Mouse (Mus musculus) myocyte (in vitro differentiated cells): ENCODE results near the gene Rest.

Experiments
- CEBPB ChIP-seq: IDR thresholded peaks from 2 replicates; pipeline ENCODE4 v1.6.1; 2011; ENCODE audit warnings: mild to moderate bottlenecking, moderate library complexity; ENCODE audit not compliant: poor library complexity, insufficient read depth, severe bottlenecking
- E2F4 ChIP-seq: IDR thresholded peaks from one replicate; pipeline ENCODE4 v1.6.1; 2011; ENCODE audit warnings: mild to moderate bottlenecking, control low read depth, moderate library complexity; ENCODE audit not compliant: insufficient read depth
- MAX ChIP-seq: IDR thresholded peaks from one replicate; pipeline ENCODE4 v1.6.1; 2011; ENCODE audit warnings: low read depth, mild to moderate bottlenecking, control low read depth
- MYOD1 ChIP-seq, 3 experiments: IDR thresholded peaks; one replicate each; pipeline ENCODE4 v1.6.1; 2011; ENCODE audit warnings: control low read depth in 2 of 3, low read depth in 2 of 3, mild to moderate bottlenecking in 2 of 3, moderate library complexity in 1 of 3; ENCODE audit not compliant: insufficient read length in 2 of 3, control insufficient read depth in 1 of 3
- MYOG ChIP-seq, 3 experiments: IDR thresholded peaks; one replicate each; pipeline ENCODE4 v1.6.1; 2011; ENCODE audit warnings: control low read depth in 2 of 3, low read depth in 2 of 3, mild to moderate bottlenecking in 2 of 3; ENCODE audit not compliant: insufficient read length in 2 of 3, control insufficient read depth in 1 of 3, insufficient read depth in 1 of 3
- POLR2A ChIP-seq: IDR thresholded peaks from one replicate; pipeline ENCODE4 v1.6.1; 2011; ENCODE audit warnings: low read depth, mild to moderate bottlenecking, control low read depth, moderate library complexity; ENCODE audit not compliant: insufficient read length
- POLR2AphosphoS2 ChIP-seq: IDR thresholded peaks from one replicate; pipeline ENCODE4 v1.6.1; 2011; ENCODE audit warnings: low read depth, control low read depth; ENCODE audit not compliant: insufficient read length
- REST ChIP-seq: IDR thresholded peaks from one replicate; pipeline ENCODE4 v1.6.1; 2011; ENCODE audit warnings: mild to moderate bottlenecking, control low read depth, moderate library complexity; ENCODE audit not compliant: insufficient read depth, insufficient read length
- SRF ChIP-seq: IDR thresholded peaks from one replicate; pipeline ENCODE4 v1.6.1; 2011; ENCODE audit warnings: low read depth; ENCODE audit not compliant: control insufficient read depth, insufficient read length
- TCF12 ChIP-seq: IDR thresholded peaks from one replicate; pipeline ENCODE4 v1.6.1; 2011; ENCODE audit warnings: mild to moderate bottlenecking, control low read depth; ENCODE audit not compliant: poor library complexity, insufficient read depth, severe bottlenecking
- TCF3 ChIP-seq: IDR thresholded peaks from one replicate; pipeline ENCODE4 v1.6.1; 2011; ENCODE audit warnings: low read depth, control low read depth; ENCODE audit not compliant: insufficient read length
- USF1 ChIP-seq: IDR thresholded peaks from one replicate; pipeline ENCODE4 v1.6.1; 2011; ENCODE audit warnings: low read depth, mild to moderate bottlenecking, control low read depth, moderate library complexity

- no peak for TF ChIP-seq USF1
- no peak for TF ChIP-seq MAX
- no peak for TF ChIP-seq POLR2A
- peak; percentile 77 for TF ChIP-seq CEBPB
- no peak for TF ChIP-seq E2F4
- no peak for TF ChIP-seq TCF3
- no peak for TF ChIP-seq TCF12
- no peak for TF ChIP-seq MYOG (IDR thresholded peaks at IDR 0.05; ENCODE audit: control insufficient read depth in 1 of 3, insufficient read depth in 1 of 3, insufficient read length in 2 of 3, low read depth in 2 of 3)
- no peak for TF ChIP-seq POLR2AphosphoS2
- TF ChIP-seq SRF: no peak
- TF ChIP-seq MYOD1 (IDR thresholded peaks at IDR 0.05; ENCODE audit: control insufficient read depth in 1 of 3, insufficient read length in 2 of 3, low read depth in 2 of 3): peak in 1 of 3 experiments; percentile 36
- TF ChIP-seq REST: no peak
These were observed 13.0 kb upstream of the Rest start for GRCm38 (mm10) chr5:77252115-77252827.
